Mouse (Mus musculus) myocyte (in vitro differentiated cells): ENCODE measurements at regions not wholly inside any gene's neighbourhood (a gene's known extent, or its start where the extent isn't known, plus 50 kb on each side); places are given as distances from the start of the nearest gene placed in this dataset.

Source experiments
- H3K27me3 ChIP-seq: one replicate; pipeline ENCODE4 v1.6.1; 2011; ENCODE audit not compliant: control insufficient read depth, insufficient read depth, insufficient read length
- H3K36me3 ChIP-seq: one replicate; pipeline ENCODE4 v1.6.1; 2011; ENCODE audit not compliant: control insufficient read depth, insufficient read depth
- H3K4me2 ChIP-seq: one replicate; pipeline ENCODE4 v1.6.1; 2011; ENCODE audit warnings: low read depth, control low read depth
- H3K4me3 ChIP-seq: one replicate; pipeline ENCODE4 v1.5.1; 2011; ENCODE audit warnings: mild to moderate bottlenecking, control low read depth, moderate library complexity
- H3K79me2 ChIP-seq: one replicate; pipeline ENCODE4 v1.6.1; 2011; ENCODE audit not compliant: control insufficient read depth, insufficient read depth
- H3ac ChIP-seq: one replicate; pipeline ENCODE4 v1.6.1; 2011; ENCODE audit not compliant: control insufficient read depth, insufficient read length
- CEBPB ChIP-seq: IDR thresholded peaks from 2 replicates; pipeline ENCODE4 v1.6.1; 2011; ENCODE audit warnings: mild to moderate bottlenecking, moderate library complexity; ENCODE audit not compliant: poor library complexity, insufficient read depth, severe bottlenecking
- E2F4 ChIP-seq: IDR thresholded peaks from one replicate; pipeline ENCODE4 v1.6.1; 2011; ENCODE audit warnings: mild to moderate bottlenecking, control low read depth, moderate library complexity; ENCODE audit not compliant: insufficient read depth
- MAX ChIP-seq: IDR thresholded peaks from one replicate; pipeline ENCODE4 v1.6.1; 2011; ENCODE audit warnings: low read depth, mild to moderate bottlenecking, control low read depth
- MYOD1 ChIP-seq, 3 experiments: IDR thresholded peaks; one replicate each; pipeline ENCODE4 v1.6.1; 2011; ENCODE audit warnings: control low read depth in 2 of 3, low read depth in 2 of 3, mild to moderate bottlenecking in 2 of 3, moderate library complexity in 1 of 3; ENCODE audit not compliant: insufficient read length in 2 of 3, control insufficient read depth in 1 of 3
- MYOG ChIP-seq, 3 experiments: IDR thresholded peaks; one replicate each; pipeline ENCODE4 v1.6.1; 2011; ENCODE audit warnings: control low read depth in 2 of 3, low read depth in 2 of 3, mild to moderate bottlenecking in 2 of 3; ENCODE audit not compliant: insufficient read length in 2 of 3, control insufficient read depth in 1 of 3, insufficient read depth in 1 of 3
- POLR2A ChIP-seq: IDR thresholded peaks from one replicate; pipeline ENCODE4 v1.6.1; 2011; ENCODE audit warnings: low read depth, mild to moderate bottlenecking, control low read depth, moderate library complexity; ENCODE audit not compliant: insufficient read length
- POLR2AphosphoS2 ChIP-seq: IDR thresholded peaks from one replicate; pipeline ENCODE4 v1.6.1; 2011; ENCODE audit warnings: low read depth, control low read depth; ENCODE audit not compliant: insufficient read length
- REST ChIP-seq: IDR thresholded peaks from one replicate; pipeline ENCODE4 v1.6.1; 2011; ENCODE audit warnings: mild to moderate bottlenecking, control low read depth, moderate library complexity; ENCODE audit not compliant: insufficient read depth, insufficient read length
- SRF ChIP-seq: IDR thresholded peaks from one replicate; pipeline ENCODE4 v1.6.1; 2011; ENCODE audit warnings: low read depth; ENCODE audit not compliant: control insufficient read depth, insufficient read length
- TCF12 ChIP-seq: IDR thresholded peaks from one replicate; pipeline ENCODE4 v1.6.1; 2011; ENCODE audit warnings: mild to moderate bottlenecking, control low read depth; ENCODE audit not compliant: poor library complexity, insufficient read depth, severe bottlenecking
- TCF3 ChIP-seq: IDR thresholded peaks from one replicate; pipeline ENCODE4 v1.6.1; 2011; ENCODE audit warnings: low read depth, control low read depth; ENCODE audit not compliant: insufficient read length
- USF1 ChIP-seq: IDR thresholded peaks from one replicate; pipeline ENCODE4 v1.6.1; 2011; ENCODE audit warnings: low read depth, mild to moderate bottlenecking, control low read depth, moderate library complexity

- no peaks in the 10 kb centered on the region for H3K36me3 ChIP-seq
- H3ac ChIP-seq: no peak overlapping the region
- no peak for TF ChIP-seq USF1
- TF ChIP-seq POLR2AphosphoS2: no peak
- TF ChIP-seq TCF12: no peak
- no peak for TF ChIP-seq SRF
- no peak for TF ChIP-seq POLR2A
- no peak for TF ChIP-seq MYOG (IDR thresholded peaks at IDR 0.05; ENCODE audit: control insufficient read depth in 1 of 3, insufficient read depth in 1 of 3, insufficient read length in 2 of 3, low read depth in 2 of 3)
- no peaks in the 10 kb centered on the region for H3K27me3 ChIP-seq
- H3K4me2 ChIP-seq: no peak overlapping the region
- H3K4me3 ChIP-seq: no peak overlapping the region
- no peaks in the 10 kb centered on the region for H3K79me2 ChIP-seq
These were observed 418.1 kb upstream of the Slc10a2 start for GRCm38 (mm10) chr8:5523281-5523680.

- no peak overlapping the region for H3K4me2 ChIP-seq
- H3K27me3 ChIP-seq: no peaks in the 10 kb centered on the region
- TF ChIP-seq TCF12 (no peak), MYOG (IDR thresholded peaks at IDR 0.05; ENCODE audit: control insufficient read depth in 1 of 3, insufficient read depth in 1 of 3, insufficient read length in 2 of 3, low read depth in 2 of 3) (no peak), CEBPB (no peak), POLR2AphosphoS2 (no peak), SRF (no peak), MAX (no peak), MYOD1 (IDR thresholded peaks at IDR 0.05; ENCODE audit: control insufficient read depth in 1 of 3, insufficient read length in 2 of 3, low read depth in 2 of 3) (no peak)
These were observed 390.7 kb upstream of the Slc10a2 start for GRCm38 (mm10) chr8:5495861-5496260.

GRCm38 (mm10) chr8:5490491-5490890 lies 385.3 kb upstream of the Slc10a2 start:
- no peak overlapping the region for H3K4me3 ChIP-seq
- no peaks in the 10 kb centered on the region for H3K36me3 ChIP-seq
- H3K4me2 ChIP-seq: no peak overlapping the region
- TF ChIP-seq MYOG (IDR thresholded peaks at IDR 0.05; ENCODE audit: control insufficient read depth in 1 of 3, insufficient read depth in 1 of 3, insufficient read length in 2 of 3, low read depth in 2 of 3): no peak
- TF ChIP-seq SRF: no peak
- TF ChIP-seq POLR2AphosphoS2: no peak
- no peak for TF ChIP-seq E2F4
- no peak for TF ChIP-seq USF1
- TF ChIP-seq MYOD1 (IDR thresholded peaks at IDR 0.05; ENCODE audit: control insufficient read depth in 1 of 3, insufficient read length in 2 of 3, low read depth in 2 of 3): no peak
- TF ChIP-seq TCF12: no peak
- TF ChIP-seq TCF3: no peak
- TF ChIP-seq POLR2A: no peak
- TF ChIP-seq REST: no peak
- TF ChIP-seq MAX: no peak
- no peak for TF ChIP-seq CEBPB
- no peaks in the 10 kb centered on the region for H3K79me2 ChIP-seq
- H3K27me3 ChIP-seq: no peaks in the 10 kb centered on the region
- H3ac ChIP-seq: no peak overlapping the region

More at GRCm38 (mm10) chr8:5495861-5496260, 390.7 kb upstream of the Slc10a2 start:
- Histone ChIP-seq H3ac (no peak overlapping the region), H3K4me3 (no peak overlapping the region), H3K79me2 (no peaks in the 10 kb centered on the region), H3K36me3 (no peaks in the 10 kb centered on the region)

GRCm38 (mm10) chr8:5482938-5483337 lies 377.8 kb upstream of the Slc10a2 start:
- TF ChIP-seq SRF (no peak), POLR2A (no peak), TCF3 (no peak), USF1 (no peak), CEBPB (no peak), REST (no peak), MAX (no peak), MYOD1 (IDR thresholded peaks at IDR 0.05; ENCODE audit: control insufficient read depth in 1 of 3, insufficient read length in 2 of 3, low read depth in 2 of 3) (no peak), MYOG (IDR thresholded peaks at IDR 0.05; ENCODE audit: control insufficient read depth in 1 of 3, insufficient read depth in 1 of 3, insufficient read length in 2 of 3, low read depth in 2 of 3) (no peak), E2F4 (no peak), TCF12 (no peak), POLR2AphosphoS2 (no peak)

GRCm38 (mm10) chr8:5472999-5473398 lies 367.8 kb upstream of the Slc10a2 start:
- H3K4me3 ChIP-seq: no peak overlapping the region
- no peaks in the 10 kb centered on the region for H3K36me3 ChIP-seq
- H3ac ChIP-seq: no peak overlapping the region
- no peaks in the 10 kb centered on the region for H3K79me2 ChIP-seq
- TF ChIP-seq REST (no peak), POLR2A (no peak), E2F4 (no peak), MYOD1 (IDR thresholded peaks at IDR 0.05; ENCODE audit: control insufficient read depth in 1 of 3, insufficient read length in 2 of 3, low read depth in 2 of 3) (no peak), MYOG (IDR thresholded peaks at IDR 0.05; ENCODE audit: control insufficient read depth in 1 of 3, insufficient read depth in 1 of 3, insufficient read length in 2 of 3, low read depth in 2 of 3) (no peak), CEBPB (no peak), TCF12 (no peak), TCF3 (no peak), USF1 (no peak), MAX (no peak), POLR2AphosphoS2 (no peak), SRF (no peak)
- H3K27me3 ChIP-seq: no peaks in the 10 kb centered on the region
- H3K4me2 ChIP-seq: no peak overlapping the region

More at GRCm38 (mm10) chr8:5482938-5483337, 377.8 kb upstream of the Slc10a2 start:
- no peak overlapping the region for H3K4me3 ChIP-seq
- H3K4me2 ChIP-seq: no peak overlapping the region
- no peaks in the 10 kb centered on the region for H3K27me3 ChIP-seq
- H3ac ChIP-seq: no peak overlapping the region
- H3K79me2 ChIP-seq: no peaks in the 10 kb centered on the region
- no peaks in the 10 kb centered on the region for H3K36me3 ChIP-seq
